Mouse (Mus musculus): ENCODE results near the gene Trpt1. TPM values are rescaled to one million over a fixed set of nuclear protein-coding genes. Genes with fewer than 3 reads are reported as not detected.

Trpt1 gene
- polyA plus RNA-seq, 1 experiment from 2014 or later = 6.9 TPM

DNA sequence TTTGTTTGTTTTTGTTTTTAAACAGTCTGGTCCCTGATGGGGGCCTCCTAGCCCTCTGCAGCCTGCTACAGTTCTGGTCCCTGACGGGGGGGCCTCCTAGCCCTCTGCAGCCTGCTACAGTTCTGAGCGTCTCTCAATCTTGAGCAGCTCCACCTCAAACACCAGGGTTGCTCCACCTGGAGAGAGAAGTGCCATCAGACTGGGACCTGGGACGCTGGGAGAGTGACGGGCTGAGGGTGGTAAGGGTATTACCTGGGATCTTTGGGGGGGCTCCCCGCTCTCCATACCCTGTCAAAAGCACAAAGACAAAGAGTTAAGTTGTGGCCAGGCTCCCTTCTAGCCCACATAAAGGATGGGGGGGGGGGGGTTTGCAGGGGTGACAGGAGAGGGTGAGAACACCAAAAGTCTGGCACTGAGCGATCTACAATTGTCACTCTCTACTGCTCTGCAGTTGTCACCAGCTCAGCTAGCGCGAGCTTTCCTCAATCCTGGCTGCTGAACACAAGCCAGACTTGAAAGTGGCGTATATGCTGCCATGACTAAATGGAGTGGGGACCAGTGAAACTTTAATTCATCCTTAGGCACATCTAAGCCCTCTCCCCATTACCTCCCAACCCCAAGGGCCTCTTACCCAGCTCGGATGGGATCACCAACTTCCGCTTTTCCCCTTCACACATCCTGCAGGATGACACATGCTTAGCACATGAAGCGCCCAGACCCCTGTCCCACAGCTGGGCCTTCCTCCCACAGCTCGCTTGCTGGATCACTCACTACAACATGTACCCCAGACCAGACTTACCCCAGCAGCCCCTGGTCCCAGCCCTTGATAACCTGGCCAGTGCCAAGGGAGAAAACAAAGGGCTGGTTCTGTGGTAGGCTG is 17.9 kb upstream of the Trpt1 start:
- Histone ChIP-seq H3K27ac (peak overlapping the region; percentile 0; the same call in 1 of the 2 replicates), H3K9ac (peak overlapping the region; percentile 89; the same call in 1 of the 2 replicates)

GRCm38 (mm10) chr19:6978639-6978974 is 17.3 kb upstream of the Trpt1 start:
- H3K4me2 ChIP-seq (replicated peaks) = peak overlapping the region; percentile 87
- no peaks in the 10 kb centered on the region for H3K27me3 ChIP-seq (replicated peaks)
- 29% methylated on average over 3 of the region's 3 CpGs for WGBS
- H3K36me3 ChIP-seq = peaks cover 18% of the 10 kb centered on the region; the same call in 1 of the 2 replicates
- no peaks in the 10 kb centered on the region for H3K9me3 ChIP-seq
- H3K4me3 ChIP-seq (replicated peaks) = peak overlapping the region; percentile 77
- ATAC-seq = no peak
- H3K27ac ChIP-seq = peak overlapping the region; percentile 0; the same call in 1 of the 2 replicates
- peaks cover 39% of the 10 kb centered on the region for H3K4me1 ChIP-seq (replicated peaks)
- peak overlapping the region; percentile 89 for H3K9ac ChIP-seq

More for the DNA sequence above, 17.9 kb upstream of the Trpt1 start:
- Histone ChIP-seq H3K27me3 (replicated peaks) (no peaks in the 10 kb centered on the region), H3K9me3 (no peaks in the 10 kb centered on the region), H3K36me3 (peaks cover 18% of the 10 kb centered on the region; the same call in 1 of the 2 replicates), H3K4me2 (replicated peaks) (peak overlapping the region; percentile 87), H3K4me3 (replicated peaks) (no peak overlapping the region; the same call in 1 of the 2 replicates), H3K4me1 (replicated peaks) (peaks cover 39% of the 10 kb centered on the region)
- no peak for ATAC-seq
- 78% methylated on average over 13 of the region's 13 CpGs for WGBS

- no peaks in the 10 kb centered on the region for H3K9me3 ChIP-seq
- no peaks in the 10 kb centered on the region for H3K27me3 ChIP-seq (replicated peaks)
- H3K9ac ChIP-seq = peak overlapping the region; percentile 89
- peak overlapping the region; percentile 90 for H3K27ac ChIP-seq
- 8% methylated on average over 11 of the region's 11 CpGs for WGBS
- peaks cover 18% of the 10 kb centered on the region; the same call in 1 of the 2 replicates for H3K36me3 ChIP-seq
- ATAC-seq = no peak
- H3K4me2 ChIP-seq (replicated peaks) = peak overlapping the region; percentile 87
- peak overlapping the region; percentile 77 for H3K4me3 ChIP-seq (replicated peaks)
- H3K4me1 ChIP-seq (replicated peaks) = peaks cover 35% of the 10 kb centered on the region
Observed at GRCm38 (mm10) chr19:6979001-6979479, 16.9 kb upstream of the Trpt1 start.

DNA sequence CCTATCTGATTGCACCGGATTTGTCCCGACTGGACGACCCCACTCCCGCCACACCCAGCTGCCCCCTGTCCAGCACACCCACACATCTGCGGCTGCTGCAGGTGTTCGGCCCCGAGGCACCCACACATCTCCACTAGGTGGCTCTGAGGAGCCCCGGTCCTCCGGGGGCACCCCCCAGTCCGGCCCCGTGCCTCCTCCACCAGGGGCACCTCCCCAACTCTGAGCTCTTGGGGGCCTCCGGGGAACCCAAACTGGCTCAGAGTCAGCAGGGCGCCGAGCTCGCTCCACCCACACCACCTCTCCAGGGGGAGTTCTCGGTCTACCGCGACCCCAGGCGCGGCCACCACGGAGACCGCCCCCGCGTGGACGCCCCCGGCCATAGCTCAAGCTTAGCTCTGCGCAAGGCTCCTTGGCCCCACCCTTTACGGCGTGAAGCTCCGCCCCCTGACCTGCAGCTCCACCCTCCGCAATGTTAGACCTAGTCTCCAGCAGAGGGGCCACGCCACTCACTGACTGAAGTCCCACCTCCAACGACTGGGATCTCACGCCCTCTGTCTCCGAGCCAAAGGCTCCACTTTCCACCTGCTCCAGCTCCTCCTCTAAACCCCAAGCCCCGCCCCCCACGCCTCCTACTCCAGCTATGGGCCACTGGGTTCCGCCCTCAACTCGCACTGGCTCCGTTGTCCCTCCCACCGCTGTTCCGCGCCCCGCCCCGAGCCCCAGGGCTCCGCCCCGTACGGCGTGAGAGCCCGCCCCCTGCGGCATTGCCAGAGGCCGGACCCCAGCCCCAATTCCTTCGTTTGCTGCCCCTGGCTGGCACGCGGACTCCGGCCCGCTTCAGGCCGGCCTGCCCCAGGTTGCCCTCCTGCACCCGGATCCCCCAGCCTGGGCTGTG is 16.2 kb upstream of the Trpt1 start:
- Histone ChIP-seq H3K9me3 (no peaks in the 10 kb centered on the region), H3K27me3 (replicated peaks) (no peaks in the 10 kb centered on the region), H3K9ac (peak overlapping the region; percentile 89), H3K4me2 (replicated peaks) (peak overlapping the region; percentile 87), H3K4me1 (replicated peaks) (peaks cover 34% of the 10 kb centered on the region), H3K36me3 (peaks cover 19% of the 10 kb centered on the region), H3K27ac (peak overlapping the region; percentile 90), H3K4me3 (replicated peaks) (peak overlapping the region; percentile 77)
- peak; percentile 90 for ATAC-seq
- WGBS = under 1% methylated on average over 58 of the region's 59 CpGs

DNA sequence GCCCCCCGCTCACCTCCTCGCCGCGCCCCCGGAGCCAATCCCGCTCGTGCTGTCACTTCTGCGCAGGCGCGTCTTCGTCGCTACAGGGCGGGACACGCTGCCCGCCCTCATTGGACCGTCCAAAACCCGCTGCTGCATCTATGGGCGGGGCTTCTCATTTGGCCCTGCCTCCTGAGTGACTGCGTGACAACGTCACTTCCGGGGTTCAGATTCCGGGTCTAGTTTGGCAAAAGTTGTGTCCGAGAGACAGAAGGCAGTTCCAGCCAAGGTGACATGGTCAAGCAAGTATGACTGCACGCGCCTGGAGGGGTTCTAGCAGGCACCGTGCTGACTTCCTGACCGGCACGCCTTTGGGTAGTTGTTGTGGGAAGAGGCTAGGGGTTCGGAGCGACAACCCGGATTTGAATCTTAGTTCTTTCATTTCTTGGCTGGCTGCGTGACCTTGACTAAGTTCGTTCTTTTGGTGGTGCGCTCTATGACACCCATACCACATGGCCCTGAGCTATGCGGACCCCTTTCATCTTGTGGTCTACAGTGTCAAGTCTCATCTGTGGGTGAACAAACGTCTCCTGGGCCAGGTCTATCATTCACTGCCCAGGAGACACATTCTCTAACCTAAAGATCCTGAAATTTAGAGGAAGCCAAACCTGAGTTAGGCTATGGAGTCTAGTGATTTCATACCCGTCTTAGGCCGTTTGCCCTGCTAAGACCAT is 15.4 kb upstream of the Trpt1 start, which contains the start of gene Fkbp2:
Fkbp2 (minus strand) TSS at position 121 of the 713 bp plus-strand sequence.
- H3K9ac ChIP-seq = peak within 1 kb of the TSS; percentile 89
- H3K9me3 ChIP-seq = no peaks in the 10 kb centered on the region
- H3K36me3 ChIP-seq = peaks cover 27% of the 10 kb centered on the region
- H3K4me2 ChIP-seq (replicated peaks) = peak within 1 kb of the TSS; percentile 87
- H3K27ac ChIP-seq = peak within 1 kb of the TSS; percentile 90
- ATAC-seq = peak; percentile 89
- H3K4me3 ChIP-seq (replicated peaks) = peak within 1 kb of the TSS; percentile 77
- WGBS = under 1% methylated on average over 38 of the region's 38 CpGs
- H3K4me1 ChIP-seq (replicated peaks) = peaks cover 38% of the 10 kb centered on the region
- no peaks in the 10 kb centered on the region for H3K27me3 ChIP-seq (replicated peaks)

DNA sequence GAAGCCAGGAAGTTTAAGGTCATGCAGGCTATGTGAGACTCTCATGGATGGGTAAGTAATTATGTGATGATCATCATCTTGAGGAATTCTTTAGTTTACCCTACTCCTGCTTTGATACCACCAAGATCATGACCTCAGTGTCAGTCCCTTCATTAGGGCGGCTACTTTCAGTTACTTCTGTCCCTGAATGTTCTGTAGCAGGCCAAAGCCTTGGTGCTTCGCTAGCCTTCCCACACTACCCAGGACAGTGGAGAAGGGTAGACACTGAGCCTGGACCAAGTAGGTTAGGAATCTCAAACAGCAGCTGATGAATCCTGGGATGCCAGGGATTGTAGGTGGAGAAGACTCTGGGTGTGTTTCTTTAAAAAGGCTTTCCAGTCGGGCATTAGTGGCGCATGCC is 14.5 kb upstream of the Trpt1 start:
- 86% methylated on average over 4 of the region's 4 CpGs for whole genome bisulfite sequencing
- no peak overlapping the region for H3K27ac ChIP-seq

GRCm38 (mm10) chr19:6983621-6984020 is 12.3 kb upstream of the Trpt1 start:
- no peak overlapping the region for H3K4me3 ChIP-seq (replicated peaks)
- no peak overlapping the region for H3K9ac ChIP-seq
- H3K9me3 ChIP-seq = no peaks in the 10 kb centered on the region
- H3K4me2 ChIP-seq (replicated peaks) = no peak overlapping the region
- H3K4me1 ChIP-seq (replicated peaks) = peaks cover 31% of the 10 kb centered on the region
- H3K36me3 ChIP-seq = peaks cover 17% of the 10 kb centered on the region
- 93% methylated on average over 5 of the region's 5 CpGs for WGBS
- no peaks in the 10 kb centered on the region for H3K27me3 ChIP-seq (replicated peaks)
- ATAC-seq = no peak
- H3K27ac ChIP-seq = no peak overlapping the region

More for the DNA sequence above, 14.5 kb upstream of the Trpt1 start:
- Histone ChIP-seq H3K4me2 (replicated peaks) (peak overlapping the region; percentile 87), H3K4me1 (replicated peaks) (peaks cover 42% of the 10 kb centered on the region), H3K36me3 (peaks cover 28% of the 10 kb centered on the region), H3K27me3 (replicated peaks) (no peaks in the 10 kb centered on the region), H3K9ac (no peak overlapping the region), H3K4me3 (replicated peaks) (no peak overlapping the region), H3K9me3 (no peaks in the 10 kb centered on the region)
- no peak for ATAC-seq

DNA sequence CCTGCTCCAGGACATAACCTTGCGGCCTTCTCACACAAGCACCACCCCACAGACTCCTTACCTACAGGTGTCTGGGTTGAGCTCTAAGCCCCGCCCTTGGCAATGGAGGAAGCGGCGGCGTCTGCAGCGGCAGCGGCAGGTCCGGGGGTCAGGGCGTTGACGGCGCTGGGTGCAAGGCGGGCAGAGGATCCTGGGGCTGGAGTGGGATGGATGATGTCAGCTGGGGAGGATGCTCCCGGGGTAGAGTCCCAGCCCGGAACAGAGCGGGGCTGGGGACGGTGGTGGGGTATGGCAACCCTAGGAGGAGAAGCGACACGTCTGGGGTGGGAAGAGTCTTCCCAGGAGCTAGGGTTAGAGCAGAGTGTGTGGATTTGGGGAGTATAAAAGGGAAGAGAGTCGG is 10.6 kb upstream of the Trpt1 start:
- 82% methylated on average over 19 of the region's 19 CpGs for WGBS
- no peak for ATAC-seq

DNA sequence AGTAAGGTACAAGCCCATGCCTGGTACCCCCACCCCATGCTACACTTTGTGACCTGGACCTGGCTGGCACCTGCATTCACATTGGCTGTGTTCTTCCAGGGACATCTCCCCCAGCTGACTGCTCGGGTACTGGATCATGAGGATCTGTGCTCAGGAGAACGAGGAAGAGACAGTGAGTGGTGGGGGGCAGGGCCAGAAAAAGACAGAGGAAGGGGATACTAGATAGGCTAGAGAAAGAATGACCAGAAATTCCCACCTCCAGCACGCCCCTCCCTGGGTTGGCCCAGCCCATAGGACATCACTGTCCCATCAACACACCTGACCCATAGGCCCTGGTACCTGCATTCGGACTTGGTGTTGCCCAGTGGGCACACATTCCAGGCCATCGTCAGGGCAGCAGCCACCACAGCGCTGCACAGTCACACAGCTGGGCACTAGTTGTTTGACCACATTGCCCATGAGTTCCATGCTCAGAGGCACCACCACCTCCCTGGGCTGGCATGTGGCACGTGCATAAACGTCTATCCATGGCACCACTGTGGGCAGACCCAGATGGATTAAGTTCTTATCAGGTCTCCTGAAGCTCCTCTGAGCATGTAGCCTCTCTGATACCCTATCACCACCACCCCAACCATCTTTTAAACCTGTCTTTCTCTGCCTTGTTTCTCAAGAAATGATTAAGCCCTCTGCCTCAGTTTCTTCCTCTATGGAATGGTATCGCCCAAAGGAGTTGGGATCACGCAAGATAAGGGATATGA is 9.8 kb upstream of the Trpt1 start:
- H3K4me3 ChIP-seq (replicated peaks) = peak overlapping the region; percentile 94
- H3K27me3 ChIP-seq (replicated peaks) = no peaks in the 10 kb centered on the region
- H3K9me3 ChIP-seq = no peaks in the 10 kb centered on the region
- no peak for ATAC-seq
- peaks cover 23% of the 10 kb centered on the region for H3K4me1 ChIP-seq (replicated peaks)
- peaks cover 17% of the 10 kb centered on the region for H3K36me3 ChIP-seq
- 75% methylated on average over 10 of the region's 10 CpGs for WGBS
- H3K9ac ChIP-seq = peak overlapping the region; percentile 91
- peak overlapping the region; percentile 87 for H3K4me2 ChIP-seq (replicated peaks)
- 0 out of 2 replicates have a peak overlapping the region, but pooled peaks have one; percentile 92 for H3K27ac ChIP-seq

More for the DNA sequence above, 10.6 kb upstream of the Trpt1 start:
- no peak overlapping the region for H3K9ac ChIP-seq
- no peak overlapping the region; the same call in 1 of the 2 replicates for H3K4me3 ChIP-seq (replicated peaks)
- no peaks in the 10 kb centered on the region for H3K27me3 ChIP-seq (replicated peaks)
- peaks cover 23% of the 10 kb centered on the region for H3K4me1 ChIP-seq (replicated peaks)
- H3K9me3 ChIP-seq = no peaks in the 10 kb centered on the region
- H3K27ac ChIP-seq = no peak overlapping the region
- 0 out of 2 replicates have a peak overlapping the region, but pooled peaks have one; percentile 14 for H3K4me2 ChIP-seq (replicated peaks)
- H3K36me3 ChIP-seq = peaks cover 17% of the 10 kb centered on the region

DNA sequence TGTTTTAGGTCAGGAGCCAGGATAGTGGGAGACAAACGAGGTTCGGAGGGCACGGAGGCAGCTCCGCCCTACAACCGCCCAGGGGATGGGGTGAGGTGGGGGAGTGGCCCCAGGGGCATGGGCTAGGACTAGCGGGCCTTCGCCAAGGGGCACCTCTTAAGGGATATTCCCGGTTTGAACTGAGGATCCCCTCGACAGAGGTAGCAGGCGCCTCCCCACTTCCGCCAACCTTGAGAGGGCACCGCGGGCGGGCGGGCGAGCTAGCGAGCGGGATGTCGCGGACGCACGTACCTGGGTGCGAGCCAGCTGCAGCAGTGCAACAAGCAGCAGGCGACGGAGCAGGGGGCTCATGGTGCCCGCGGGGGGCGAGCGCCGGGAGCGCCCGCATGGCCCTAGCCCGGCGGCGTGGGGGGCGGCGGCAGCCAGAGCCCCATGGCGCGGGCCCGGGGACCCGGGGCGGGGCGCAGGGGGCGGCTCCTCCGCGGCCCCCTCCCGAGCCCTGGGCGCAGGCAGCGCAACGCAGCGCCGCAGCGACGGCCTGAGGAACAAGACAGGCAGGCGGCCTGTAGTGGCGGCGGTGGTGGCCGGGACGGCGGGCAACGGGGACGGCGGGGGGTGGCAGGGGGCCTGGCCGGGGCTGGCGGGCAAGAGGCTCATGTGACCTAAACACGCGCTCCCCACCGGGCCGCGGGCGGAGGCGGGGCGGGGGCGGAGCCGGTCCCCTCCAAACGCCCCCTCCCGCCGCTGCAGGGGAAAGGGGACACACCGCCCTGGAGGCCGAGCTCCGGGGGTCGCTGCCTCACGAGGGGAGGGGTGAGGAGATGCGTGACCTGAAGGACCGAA is 8.6 kb upstream of the Trpt1 start, which contains the start of gene Vegfb:
Vegfb (minus strand) TSS at position 591 of the 843 bp plus-strand sequence.
- Histone ChIP-seq H3K4me1 (replicated peaks) (peaks cover 23% of the 10 kb centered on the region), H3K4me2 (replicated peaks) (peak within 1 kb of the TSS; percentile 87), H3K36me3 (peaks cover 14% of the 10 kb centered on the region), H3K9ac (peak within 1 kb of the TSS; percentile 91), H3K4me3 (replicated peaks) (peak within 1 kb of the TSS; percentile 94), H3K27me3 (replicated peaks) (no peaks in the 10 kb centered on the region), H3K27ac (peak within 1 kb of the TSS; percentile 92), H3K9me3 (no peaks in the 10 kb centered on the region)
- ATAC-seq = peak; percentile 73
- under 1% methylated on average over 78 of the region's 85 CpGs for WGBS
